Mouse (Mus musculus) urinary bladder, postnatal 10 days (tissue): ENCODE data around the gene Dcp1a.

ENCODE experiments used
- DNase-seq: peaks from one replicate; pipeline ENCODE4 v3.0.0; 2022; ENCODE audit warnings: low spot score

Dcp1a gene

DNA sequence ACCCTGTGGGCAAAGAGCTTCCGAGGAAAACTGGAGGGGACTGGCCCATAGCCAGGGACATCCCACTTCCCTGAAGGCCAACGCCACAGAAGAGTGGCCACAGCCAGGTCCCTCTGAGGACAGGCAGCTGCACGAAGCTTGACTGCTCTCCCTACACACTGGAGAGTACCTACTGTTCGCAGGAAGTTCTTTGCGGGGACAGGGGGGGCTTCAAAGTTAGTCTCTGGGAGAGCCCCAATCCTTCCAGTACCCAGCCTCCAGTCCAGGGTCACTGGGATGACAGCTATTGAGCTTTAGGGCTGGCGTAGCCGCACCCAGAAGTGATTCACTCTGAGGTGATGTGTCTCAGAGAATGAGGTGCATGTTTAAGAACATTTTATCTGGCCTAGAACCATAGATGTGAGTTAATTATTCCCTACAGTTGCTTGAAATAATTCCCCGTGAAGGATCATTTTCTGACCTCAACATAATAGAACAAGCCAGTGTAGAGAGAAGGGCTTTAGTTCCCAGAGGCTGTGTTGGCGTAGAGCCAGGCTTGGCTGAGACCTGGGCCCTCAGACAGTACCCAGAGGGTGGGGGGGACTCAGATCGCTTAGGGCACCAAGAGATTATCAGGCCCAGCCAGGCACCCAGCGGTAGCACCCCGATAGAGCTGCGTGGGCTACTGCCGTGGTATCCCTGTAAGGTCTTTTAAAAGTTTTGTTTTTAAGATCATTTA lies 82.3 kb downstream of the Dcp1a start:
- DNase-seq: no peak

DNA sequence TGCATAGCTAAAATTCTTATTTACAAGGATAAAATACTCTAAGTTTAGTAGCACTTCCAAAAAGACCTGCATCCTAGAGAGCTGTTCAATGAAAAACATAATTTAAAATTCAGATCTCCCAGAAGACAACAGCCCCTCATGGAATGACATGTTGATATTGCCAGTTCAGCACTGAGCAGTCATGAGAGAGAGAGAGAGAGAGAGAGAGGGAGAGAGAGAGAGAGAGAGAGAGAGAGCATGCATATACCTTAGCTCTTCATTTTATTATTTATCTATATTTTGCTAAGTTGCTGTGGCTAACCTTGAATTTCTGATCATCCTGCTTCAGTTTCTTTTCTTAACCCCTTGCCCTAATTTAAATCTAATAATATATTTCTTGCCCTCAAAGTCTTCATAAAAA lies 83.0 kb downstream of the Dcp1a start:
- DNase-seq: no peak

DNA sequence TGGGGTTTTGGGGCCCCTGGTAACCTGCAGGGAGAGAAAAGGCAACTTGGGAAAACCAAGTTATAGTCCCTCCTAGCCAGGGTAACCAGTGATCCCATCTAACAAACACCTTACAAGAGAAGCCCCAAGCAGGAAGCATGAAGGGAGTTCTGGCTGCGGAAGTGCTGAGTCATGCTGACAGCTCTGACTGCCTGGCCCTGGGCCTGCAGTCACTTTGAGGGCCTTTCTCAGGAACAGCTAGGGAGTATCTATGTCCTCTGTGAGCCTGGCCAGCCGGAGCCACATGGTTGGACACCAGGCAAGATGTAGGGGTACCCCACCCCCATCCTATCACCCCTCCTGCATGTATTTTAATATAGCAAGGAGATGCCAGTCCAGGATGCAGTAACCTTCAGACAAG lies 85.1 kb downstream of the Dcp1a start:
- DNase-seq: no peak

DNA sequence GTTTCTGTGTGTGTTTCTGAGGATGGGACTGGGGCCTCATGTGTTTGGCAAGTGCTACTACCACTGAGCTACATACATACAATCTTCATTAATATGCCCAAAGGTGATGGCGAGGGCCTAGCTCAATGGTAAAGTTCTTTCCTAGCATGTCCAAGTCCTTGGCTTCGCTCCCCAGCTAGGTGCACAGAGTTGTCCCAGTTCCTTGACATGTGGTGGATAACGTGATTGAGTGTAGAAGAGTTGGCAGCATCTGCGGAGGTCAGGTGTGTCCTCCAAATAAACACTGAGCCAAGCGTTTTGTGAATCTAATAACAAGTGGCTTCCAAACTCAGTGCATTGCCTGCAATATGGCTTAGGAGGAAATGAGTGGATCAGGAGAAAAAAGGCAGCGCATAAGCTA lies 87.0 kb downstream of the Dcp1a start:
- no peak for DNase-seq

DNA sequence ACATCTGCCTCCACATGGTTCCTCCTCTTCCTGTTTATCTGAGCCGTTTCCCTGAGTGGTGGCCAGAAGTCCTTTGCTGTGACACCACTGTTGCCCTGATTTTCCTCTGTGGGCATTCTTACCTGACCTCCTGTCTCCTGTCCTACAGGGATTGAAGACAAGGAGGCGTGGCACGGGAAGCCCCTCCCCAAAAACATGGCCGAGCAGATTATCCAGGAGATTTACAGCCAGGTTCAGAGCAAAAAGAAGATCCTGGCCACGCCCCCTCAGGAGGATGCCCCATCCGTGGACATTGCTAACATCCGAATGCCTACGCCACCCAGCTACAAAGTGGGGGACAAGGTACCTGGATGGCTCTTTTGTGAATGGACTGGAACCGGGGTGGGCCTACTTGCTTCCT lies 88.7 kb downstream of the Dcp1a start:
- no peak for DNase-seq

DNA sequence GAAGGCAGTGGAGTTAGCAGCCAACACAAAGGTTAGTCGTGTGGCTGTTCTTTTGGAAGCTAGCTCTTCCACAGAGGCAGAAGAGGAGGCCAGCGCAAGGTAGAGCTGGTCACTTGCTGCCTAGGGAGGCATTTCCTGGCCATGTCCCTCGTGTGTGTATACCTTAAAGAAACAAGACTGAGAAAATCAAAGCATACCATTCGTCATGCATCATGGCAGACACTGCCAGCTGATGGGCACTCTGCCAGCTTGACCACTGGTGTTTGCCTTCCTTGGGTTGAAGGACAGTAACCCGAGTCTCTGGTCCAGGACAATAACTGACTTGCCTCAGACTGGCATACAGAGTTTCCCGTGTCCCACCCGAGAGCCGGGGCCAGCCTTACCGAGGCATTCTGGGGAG lies 91.0 kb downstream of the Dcp1a start:
- no peak for DNase-seq

DNA sequence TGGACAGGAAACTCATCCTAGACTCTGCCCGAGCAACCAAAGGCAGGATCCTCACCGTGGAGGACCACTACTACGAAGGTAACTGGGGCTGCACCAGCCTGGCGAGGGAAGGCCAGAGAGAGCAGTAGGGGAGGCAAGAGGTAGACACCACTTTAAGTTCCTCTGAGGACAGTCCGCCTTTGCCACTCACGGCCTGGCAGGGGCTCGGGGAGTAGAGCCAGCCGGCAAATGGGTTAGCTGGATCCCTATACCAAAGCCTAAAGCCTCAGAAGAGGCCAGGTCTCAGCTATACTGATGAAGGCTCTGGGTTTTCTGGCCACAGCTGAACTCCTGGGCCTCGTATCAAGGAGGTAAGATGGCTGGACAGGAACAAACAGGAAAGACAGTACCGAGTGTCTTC lies 92.9 kb downstream of the Dcp1a start:
- no peak for DNase-seq

DNA sequence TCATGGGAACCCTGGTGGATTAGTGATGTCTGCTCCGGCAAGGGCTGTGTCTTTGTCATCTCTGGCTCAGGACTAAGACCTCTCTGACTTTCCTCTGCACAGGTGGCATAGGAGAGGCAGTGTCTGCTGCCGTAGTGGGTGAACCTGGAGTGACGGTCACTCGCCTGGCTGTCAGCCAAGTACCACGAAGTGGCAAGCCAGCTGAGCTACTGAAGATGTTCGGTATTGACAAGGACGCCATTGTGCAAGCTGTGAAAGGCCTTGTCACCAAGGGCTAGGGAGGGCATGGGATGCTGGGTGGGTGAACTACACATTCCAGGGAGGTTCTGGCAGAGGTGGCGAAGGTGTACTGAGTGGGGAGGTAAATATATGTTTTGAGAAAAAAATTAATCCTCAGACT lies 93.9 kb downstream of the Dcp1a start:
- no peak for DNase-seq

DNA sequence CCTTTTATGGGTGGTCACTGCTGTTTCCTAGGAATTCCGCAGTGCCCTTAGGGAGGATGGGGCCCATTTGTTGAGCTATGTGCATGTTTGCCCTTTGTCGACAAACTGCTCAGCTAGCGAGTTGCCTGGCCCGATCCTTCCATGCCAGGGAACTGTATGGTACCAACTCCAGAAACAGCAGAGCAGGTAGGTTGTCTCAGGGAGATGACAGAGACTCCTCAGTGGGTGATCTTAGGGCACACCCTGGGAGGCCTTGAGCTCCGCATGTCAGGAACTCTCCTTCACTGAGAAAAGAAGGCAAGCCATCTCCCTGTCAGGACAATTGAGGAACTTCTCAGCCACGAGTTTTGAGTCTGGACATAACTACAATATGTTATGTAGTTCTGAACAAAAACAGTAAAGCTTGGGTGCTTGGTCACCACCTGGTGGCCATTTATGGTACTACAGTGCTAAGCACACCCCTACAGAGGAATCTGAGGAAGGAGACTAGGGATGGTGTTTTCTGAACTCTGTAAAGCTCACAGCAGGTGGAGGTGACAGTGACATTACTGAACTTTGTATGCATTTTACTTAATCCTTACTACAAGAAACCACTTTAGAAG lies 94.7 kb downstream of the Dcp1a start:
- no peak for DNase-seq

DNA sequence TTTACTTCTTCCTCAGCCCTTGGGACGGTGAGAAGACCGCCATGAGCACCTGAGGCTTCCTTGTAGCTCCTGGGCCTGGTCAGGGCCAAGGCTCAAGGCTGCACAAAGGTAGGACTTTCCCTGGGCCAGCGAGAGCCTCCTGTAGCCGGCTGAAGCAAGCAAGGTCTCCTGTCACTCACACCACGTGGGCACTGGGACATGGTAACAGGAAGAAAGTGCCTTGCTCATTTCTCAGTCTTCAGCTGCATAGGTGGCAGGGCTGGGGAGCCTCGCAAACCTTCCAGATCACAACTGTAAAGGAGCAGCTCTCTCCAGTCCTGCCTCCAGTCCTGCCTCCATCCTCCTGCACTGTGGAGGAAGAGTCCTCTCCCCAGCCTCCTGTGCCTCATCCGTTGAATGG lies 96.5 kb downstream of the Dcp1a start:
- DNase-seq: no peak

DNA sequence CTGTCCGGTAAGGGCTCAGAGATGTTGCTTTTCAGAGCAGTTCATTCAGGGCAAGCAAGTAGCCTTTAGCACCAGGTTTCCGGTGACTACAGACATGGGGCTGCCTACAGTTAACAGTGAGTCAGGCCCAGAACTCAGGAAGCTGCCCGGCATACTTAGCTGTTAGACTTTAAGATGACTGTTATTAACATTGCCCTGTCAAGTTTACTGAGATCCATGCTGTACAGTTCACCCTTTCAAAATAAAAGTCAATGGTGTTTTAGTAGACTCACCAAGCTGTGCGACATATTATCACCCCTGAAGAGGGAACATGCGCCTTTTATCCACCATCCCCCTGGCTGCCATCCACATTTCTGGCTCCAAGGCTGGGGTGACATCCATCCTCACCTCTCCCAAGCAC lies 96.9 kb downstream of the Dcp1a start:
- DNase-seq: no peak
